ENCODE assay signal across 8 mouse cellular contexts in the genomic region with DNA sequence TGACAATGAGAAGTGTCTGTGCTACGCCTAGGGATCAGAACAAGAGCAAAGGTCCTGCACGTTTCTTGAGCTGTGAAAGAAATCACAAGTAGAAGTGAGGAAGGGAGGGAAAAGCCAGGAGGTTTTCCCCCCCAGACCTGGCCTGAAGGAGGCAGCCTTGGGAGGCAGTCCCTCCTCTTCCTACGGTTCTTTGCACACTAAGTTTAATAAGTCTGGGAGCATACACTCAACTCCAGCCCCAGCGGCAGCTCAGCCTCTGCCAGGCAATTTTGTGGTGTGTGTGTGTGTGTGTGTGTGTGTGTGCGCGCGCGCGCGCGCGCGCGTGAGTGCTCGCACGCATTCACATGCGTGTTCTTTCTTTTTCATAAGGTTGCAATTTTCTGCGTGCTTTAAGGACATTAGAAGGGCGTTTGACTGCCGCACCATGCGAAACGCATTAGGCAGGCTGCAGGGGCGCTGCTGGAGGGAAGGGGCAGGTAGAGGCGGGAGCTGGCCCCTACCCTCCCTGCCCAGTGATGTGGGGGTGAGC. TPM values are rescaled to one million over a fixed set of nuclear protein-coding genes. Genes with fewer than 3 reads are reported as not detected.
A peak's percentile ranks its signal among the peaks of the same experiment; 100 is the strongest.
DNase-seq lines count a peak whose midpoint lies in the region; ATAC-seq lines count a peak whose summit lies in the region.

No protein-coding gene starts in this region.

- no peaks in the 10 kb centered on the region for H3K9me3 ChIP-seq in neural tube, embryonic 12.5 days
- no peaks in the 10 kb centered on the region; the same call in 1 of the 2 replicates for H3K9me3 ChIP-seq in forebrain, embryonic 11.5 days (ENCODE audit: control insufficient read depth, low read length)
- H3K9me3 ChIP-seq in limb, embryonic 11.5 days (ENCODE audit: control insufficient read depth, low read length) = no peaks in the 10 kb centered on the region
- H3K9me3 ChIP-seq in stomach, embryonic 16.5 days (replicated peaks; ENCODE audit: control insufficient read depth, low read length) = no peaks in the 10 kb centered on the region

- no peak overlapping the region for H3K9ac ChIP-seq in neural tube, embryonic 12.5 days
- H3K9ac ChIP-seq in forebrain, embryonic 11.5 days (ENCODE audit: low read length) = no peak overlapping the region
- H3K9ac ChIP-seq in limb, embryonic 11.5 days (ENCODE audit: low read length) = no peak overlapping the region
- peak overlapping the region; percentile 60 for H3K9ac ChIP-seq in stomach, embryonic 16.5 days (ENCODE audit: low read length)

- no peak for DNase-seq in neural tube, embryonic 10.5 days (ENCODE audit: extremely low spot score, low spot score)
- no peak for DNase-seq in forebrain, embryonic 11.5 days (ENCODE audit: low spot score)
- peak; percentile 50 for DNase-seq in limb, embryonic 11.5 days (ENCODE audit: low spot score)
- DNase-seq in cerebellum, postnatal 14 days = no peak
- no peak for DNase-seq in spleen, adult 12 weeks (ENCODE audit: low spot score)
- no peak for DNase-seq in layer of hippocampus, adult 9-10 months (ENCODE audit: low spot score)

- peaks cover 10% of the 10 kb centered on the region for H3K4me1 ChIP-seq in neural tube, embryonic 12.5 days
- H3K4me1 ChIP-seq in forebrain, embryonic 11.5 days (replicated peaks; ENCODE audit: control insufficient read depth, insufficient read depth, low read length) = no peaks in the 10 kb centered on the region; the same call in 1 of the 2 replicates
- peaks cover 4% of the 10 kb centered on the region; the same call in 1 of the 2 replicates for H3K4me1 ChIP-seq in limb, embryonic 11.5 days (ENCODE audit: control insufficient read depth, insufficient read depth, low read length)
- H3K4me1 ChIP-seq in stomach, embryonic 16.5 days (ENCODE audit: control insufficient read depth, insufficient read depth, low read length) = peaks cover 20% of the 10 kb centered on the region

- peaks cover 83% of the 10 kb centered on the region for H3K27me3 ChIP-seq in neural tube, embryonic 12.5 days (replicated peaks)
- peaks cover 55% of the 10 kb centered on the region for H3K27me3 ChIP-seq in forebrain, embryonic 11.5 days (ENCODE audit: control insufficient read depth, insufficient read depth, low read length)
- peaks cover 58% of the 10 kb centered on the region for H3K27me3 ChIP-seq in limb, embryonic 11.5 days (ENCODE audit: control insufficient read depth, insufficient read depth, low read length)
- peaks cover 14% of the 10 kb centered on the region; the same call in 1 of the 2 replicates for H3K27me3 ChIP-seq in stomach, embryonic 16.5 days (ENCODE audit: control insufficient read depth, insufficient read depth, low read length)

- peak overlapping the region; percentile 30 for H3K4me2 ChIP-seq in neural tube, embryonic 12.5 days (replicated peaks)
- H3K4me2 ChIP-seq in forebrain, embryonic 11.5 days (ENCODE audit: low read depth, low read length, severe bottlenecking) = peak overlapping the region; percentile 33; the same call in 1 of the 2 replicates
- peak overlapping the region; percentile 33; the same call in 1 of the 2 replicates for H3K4me2 ChIP-seq in limb, embryonic 11.5 days (ENCODE audit: low read depth, severe bottlenecking)
- H3K4me2 ChIP-seq in stomach, embryonic 16.5 days (ENCODE audit: low read depth, low read length) = peak overlapping the region; percentile 56

- H3K27ac ChIP-seq in neural tube, embryonic 12.5 days = no peak overlapping the region
- H3K27ac ChIP-seq in forebrain, embryonic 11.5 days (ENCODE audit: low read depth, low read length) = no peak overlapping the region
- no peak overlapping the region for H3K27ac ChIP-seq in limb, embryonic 11.5 days (replicated peaks; ENCODE audit: low read depth, low read length)
- no peak overlapping the region for H3K27ac ChIP-seq in stomach, embryonic 16.5 days (ENCODE audit: low read length)

- no peaks in the 10 kb centered on the region for H3K36me3 ChIP-seq in neural tube, embryonic 12.5 days
- H3K36me3 ChIP-seq in forebrain, embryonic 11.5 days (ENCODE audit: control insufficient read depth, insufficient read depth, low read length) = no peaks in the 10 kb centered on the region
- no peaks in the 10 kb centered on the region for H3K36me3 ChIP-seq in limb, embryonic 11.5 days (ENCODE audit: control insufficient read depth, insufficient read depth, low read length)
- no peaks in the 10 kb centered on the region for H3K36me3 ChIP-seq in stomach, embryonic 16.5 days (ENCODE audit: control insufficient read depth, insufficient read depth, low read length)

- WGBS in neural tube, embryonic 12.5 days = under 1% methylated on average over 24 of the region's 24 CpGs
- under 1% methylated on average over 24 of the region's 24 CpGs for WGBS in forebrain, embryonic 11.5 days
- WGBS in limb, embryonic 11.5 days = under 1% methylated on average over 24 of the region's 24 CpGs
- WGBS in stomach, embryonic 16.5 days = 4% methylated on average over 24 of the region's 24 CpGs

- ATAC-seq in neural tube, embryonic 12.5 days (ENCODE audit: low FRiP score, low read depth) = no peak
- ATAC-seq in forebrain, embryonic 11.5 days (replicated peaks; ENCODE audit: low FRiP score) = no peak
- ATAC-seq in limb, embryonic 11.5 days (ENCODE audit: insufficient number of reproducible peaks, low FRiP score, low TSS enrichment, low read depth) = 0 out of 2 replicates have a peak, but pooled peaks have one; percentile 23
- ATAC-seq in stomach, embryonic 16.5 days (ENCODE audit: insufficient read depth, low FRiP score) = 0 out of 2 replicates have a peak, but pooled peaks have one; percentile 23

- H3K4me3 ChIP-seq in neural tube, embryonic 12.5 days = no peak overlapping the region
- H3K4me3 ChIP-seq in forebrain, embryonic 11.5 days (ENCODE audit: low read depth, low read length) = no peak overlapping the region
- H3K4me3 ChIP-seq in limb, embryonic 11.5 days (ENCODE audit: low read depth, low read length) = peak overlapping the region; percentile 11; the same call in 1 of the 2 replicates
- H3K4me3 ChIP-seq in stomach, embryonic 16.5 days (replicated peaks; ENCODE audit: low read length) = peak overlapping the region; percentile 37

RNA-seq across cellular contexts. Expression of a gene that starts 9.6 kb away (rescaled TPM):
- polyA plus RNA-seq in neural tube, embryonic 12.5 days (2016; fragmentation: Nextera tagmentation; extraction: Ambion mirVana) = 0.14 TPM in 1 of 2 replicates, not detected in the other
- 1.0 and 1.4 TPM in 2 replicates for polyA plus RNA-seq in forebrain, embryonic 11.5 days (2014; fragmentation: Nextera tagmentation; extraction: Ambion mirVana)
- polyA plus RNA-seq in limb, embryonic 11.5 days (2014; fragmentation: Nextera tagmentation; extraction: Ambion mirVana) = 1.3 and 1.4 TPM in 2 replicates
- 47.1 and 58.4 TPM in 2 replicates for polyA plus RNA-seq in stomach, embryonic 16.5 days (2015; fragmentation: Nextera tagmentation; extraction: Ambion mirVana)

RNA-seq across cellular contexts. Expression of a gene that starts 46.9 kb away (rescaled TPM):
- 15.5 and 19.1 TPM in 2 replicates for polyA plus RNA-seq in neural tube, embryonic 12.5 days (2016; fragmentation: Nextera tagmentation; extraction: Ambion mirVana)
- 16.1 and 18.0 TPM in 2 replicates for polyA plus RNA-seq in forebrain, embryonic 11.5 days (2014; fragmentation: Nextera tagmentation; extraction: Ambion mirVana)
- 11.9 and 13.8 TPM in 2 replicates for polyA plus RNA-seq in limb, embryonic 11.5 days (2014; fragmentation: Nextera tagmentation; extraction: Ambion mirVana)
- polyA plus RNA-seq in stomach, embryonic 16.5 days (2015; fragmentation: Nextera tagmentation; extraction: Ambion mirVana) = 8.5 and 9.3 TPM in 2 replicates

Comparison
In these comparisons a context has a peak if more than half of its experiments do, and no peak if none do; other contexts are left out.
1. ATAC-seq: peak in limb, embryonic 11.5 days (single experiment) and stomach, embryonic 16.5 days (single experiment); none in neural tube, embryonic 12.5 days (single experiment) and forebrain, embryonic 11.5 days (single experiment).
2. H3K4me3 ChIP-seq: peak in limb, embryonic 11.5 days (single experiment) and stomach, embryonic 16.5 days (single experiment); none in neural tube, embryonic 12.5 days (single experiment) and forebrain, embryonic 11.5 days (single experiment).
3. RNA of a gene that starts 9.6 kb away (polyA plus RNA-seq): 47.1 to 58.4 TPM in stomach, embryonic 16.5 days; 1.0 to 1.4 TPM in forebrain, embryonic 11.5 days, 1.3 to 1.4 TPM in limb, embryonic 11.5 days and 0.14 TPM in neural tube, embryonic 12.5 days; every median in the first group is over 10 times any median in the second.
4. Peak in every context shown above with its lines, with median percentiles within 50 percentile points of each other: H3K4me2 ChIP-seq.